Mouse (Mus musculus) retina, postnatal 1 day (tissue): Measurements from ENCODE around the gene Clec4a3.
"Not testable (repeated sequence)": the region's sequence is repeated elsewhere in the genome, so short reads cannot be mapped to it uniquely, and the experiment has no call there.

Experiments
- DNase-seq: peaks from one replicate; pipeline ENCODE4 v3.0.0-alpha.2; 2012

The Clec4a3 gene

DNA sequence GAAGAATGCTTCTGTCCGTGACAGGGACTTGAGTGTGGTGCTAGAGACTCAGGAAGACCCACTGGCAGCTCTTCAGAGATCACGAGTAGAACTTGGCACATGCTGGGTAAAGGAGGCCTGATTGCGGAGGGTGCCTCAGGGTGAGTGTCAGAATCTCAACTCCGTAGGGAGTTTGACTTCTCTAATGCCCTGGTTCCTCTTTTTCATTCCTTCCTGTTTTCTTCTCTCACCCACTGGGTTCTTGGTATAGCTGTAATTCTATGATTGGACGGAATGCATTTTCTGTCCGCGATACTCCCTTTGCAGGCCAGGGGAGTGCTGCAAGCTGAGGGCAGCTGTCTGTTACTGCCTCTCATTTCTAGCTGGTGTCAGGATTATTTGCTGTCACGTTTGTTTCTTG, at the start of gene Clec4a3:
TSS of gene Clec4a3 (plus strand) at position 115 of the 400 bp plus-strand sequence.
- no peak for DNase-seq

GRCm38 (mm10) chr6:122919922-122920321, 32.4 kb upstream of the Clec4a3 start:
- DNase-seq = no peak

GRCm38 (mm10) chr6:122921451-122921850, 30.9 kb upstream of the Clec4a3 start, which contains the start of gene Clec4a1:
TSS of gene Clec4a1 (plus strand) at chr6:122921848.
- DNase-seq = no peak

GRCm38 (mm10) chr6:122934845-122935244, 17.5 kb upstream of the Clec4a3 start:
- no peak for DNase-seq

DNA sequence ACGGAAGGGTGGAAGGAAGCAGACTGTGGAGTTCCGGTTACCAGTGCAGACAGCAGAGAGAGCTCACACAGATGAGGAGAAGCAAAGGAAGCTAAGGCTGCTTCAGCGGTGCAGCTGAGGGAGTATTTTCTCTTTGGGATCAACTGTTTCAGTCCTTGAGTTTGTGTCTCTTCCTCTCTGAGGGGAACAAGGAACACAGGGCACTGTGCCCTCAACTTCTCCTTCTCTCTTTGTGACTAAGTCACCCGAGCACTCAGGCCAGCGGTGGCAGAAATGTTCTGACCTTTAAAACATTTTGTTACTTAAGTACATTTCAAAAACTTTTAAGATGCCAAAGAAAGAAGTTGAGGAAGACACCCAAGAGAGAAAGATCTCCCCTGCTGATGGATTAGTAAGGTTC, 12.7 kb upstream of the Clec4a3 start:
- DNase-seq = no peak

- no peak for DNase-seq
Measured at GRCm38 (mm10) chr6:122946760-122947159, 5.6 kb upstream of the Clec4a3 start.

DNA sequence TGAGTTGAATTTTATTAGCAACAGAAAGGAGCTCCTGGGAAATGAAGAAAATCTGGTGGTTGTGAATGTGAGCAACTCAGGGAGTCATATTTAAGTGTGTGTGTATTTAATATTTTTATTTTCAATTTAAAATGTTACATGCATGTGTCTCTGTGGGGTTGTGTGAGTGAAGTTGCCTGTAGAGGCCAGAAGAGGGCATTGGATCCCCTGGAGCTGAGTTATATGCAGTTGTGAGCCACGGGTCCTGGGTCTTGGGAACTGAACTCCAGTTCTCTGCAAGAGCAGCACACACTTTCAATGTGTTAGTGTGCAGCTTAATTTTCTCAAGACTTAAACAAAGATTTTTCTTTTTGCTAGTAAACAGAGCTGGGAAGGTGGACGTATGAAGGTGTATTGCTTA, 12.2 kb downstream of the Clec4a3 start:
- DNase-seq = no peak

DNA sequence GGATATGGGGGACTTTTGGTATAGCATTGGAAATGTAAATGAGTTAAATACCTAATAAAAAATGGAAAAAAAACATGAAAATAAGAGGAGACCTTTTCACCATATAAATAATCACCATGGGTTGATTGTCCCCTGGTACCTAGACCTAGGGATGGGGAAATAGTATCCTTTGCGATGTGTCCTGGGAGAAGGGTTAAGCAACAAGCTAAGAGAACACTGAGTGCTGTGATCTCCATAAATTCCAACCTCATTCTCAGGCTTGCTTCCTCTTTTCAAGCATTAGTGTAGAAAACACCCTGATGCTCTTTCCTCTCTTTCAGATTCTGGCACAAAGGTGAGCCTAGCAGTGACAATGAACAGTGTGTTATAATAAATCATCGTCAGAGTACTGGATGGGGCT, 16.7 kb downstream of the Clec4a3 start:
- no peak for DNase-seq

GRCm38 (mm10) chr6:122989876-122990437, 37.6 kb downstream of the Clec4a3 start, which contains the start of gene Clec4a4:
TSS of gene Clec4a4 (plus strand) at chr6:122990367.
- no peak for DNase-seq

- DNase-seq = not testable (repeated sequence)
Measured at GRCm38 (mm10) chr6:123004696-123005095, 52.4 kb downstream of the Clec4a3 start.

- no peak for DNase-seq
Measured at GRCm38 (mm10) chr6:123005591-123005990, 53.3 kb downstream of the Clec4a3 start.
